Mouse (Mus musculus): ENCODE measurements at regions not wholly inside any gene's neighbourhood (a gene's known extent, or its start where the extent isn't known, plus 50 kb on each side); places are given as distances from the start of the nearest gene placed in this dataset.

DNA sequence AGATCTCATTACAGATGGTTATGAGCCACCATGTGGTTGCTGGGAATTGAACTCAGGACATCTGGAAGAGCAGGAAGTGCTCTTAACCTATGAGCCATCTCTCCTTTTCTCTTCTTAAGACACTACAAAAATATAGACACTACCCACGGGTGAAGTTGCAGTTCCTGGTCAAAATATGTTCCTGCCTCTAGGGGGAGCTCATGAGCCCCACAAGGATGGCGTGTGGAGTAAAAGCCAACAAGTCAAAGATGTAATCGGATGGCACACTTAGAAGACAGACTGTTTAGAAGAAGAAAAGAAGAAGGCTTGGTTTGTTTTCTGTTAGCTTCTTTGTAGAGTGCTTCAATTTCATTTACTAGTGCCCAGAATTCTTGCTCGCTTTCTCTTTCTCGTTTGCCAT, 161.7 kb downstream of the Minar1 start:
- peak; percentile 77 for TF ChIP-seq CTCF (IDR thresholded peaks at IDR 0.05; ENCODE audit: borderline replicate concordance, insufficient read depth, low read depth, low read length)
- no peak for TF ChIP-seq POLR2A (IDR thresholded peaks at IDR 0.05; ENCODE audit: borderline replicate concordance, insufficient read depth, low read length)
